Mouse (Mus musculus) retina, embryonic 14.5 days (tissue): ENCODE data around the gene Olfr1044.
"Not testable (repeated sequence)": the region's sequence is repeated elsewhere in the genome, so short reads cannot be mapped to it uniquely, and the experiment has no call there.

Source experiments
- DNase-seq: peaks from one replicate; pipeline ENCODE4 v3.0.0-alpha.2; 2015; ENCODE audit warnings: low spot score

Gene Olfr1044

DNA sequence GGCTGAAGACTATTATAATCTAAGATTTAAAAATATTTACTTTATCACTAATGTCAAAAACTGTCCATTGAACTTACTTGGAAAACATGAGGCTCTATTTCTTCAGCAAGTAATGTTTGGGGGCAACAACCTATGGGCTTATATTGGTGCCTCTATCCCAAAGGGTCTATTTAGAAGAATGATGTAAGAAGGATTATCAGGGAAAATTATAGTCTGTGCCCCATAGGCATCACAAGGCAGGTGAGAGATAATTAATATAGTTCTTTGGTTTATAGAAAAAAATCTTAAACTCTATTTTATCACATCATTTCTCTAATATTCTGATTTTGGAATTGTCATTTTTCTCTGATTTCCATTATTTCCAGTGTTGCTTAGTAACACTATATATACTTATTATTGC, at the start of gene Olfr1044:
Olfr1044 (minus strand) TSS at position 101 of the 400 bp plus-strand sequence.
- no peak for DNase-seq

DNA sequence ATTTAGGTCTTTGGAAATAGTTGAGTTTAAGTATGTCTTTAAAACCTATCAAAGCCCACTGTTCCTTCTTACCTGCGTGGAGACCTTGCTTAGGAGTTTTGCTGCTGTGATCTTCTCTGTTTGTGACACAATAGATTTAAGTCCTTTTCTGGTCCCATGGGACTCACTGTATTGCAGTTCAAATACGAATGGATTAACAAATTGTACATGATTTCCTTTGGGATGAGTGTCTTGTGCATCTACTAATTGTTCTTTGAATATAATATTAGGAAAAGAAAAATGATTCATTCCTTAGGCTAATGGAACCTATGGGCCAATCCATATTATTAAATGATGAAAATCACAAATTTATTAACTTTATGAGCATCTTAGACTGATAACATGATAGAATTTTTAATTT, 41.6 kb upstream of the Olfr1044 start, which contains the start of gene Olfr1046:
Olfr1046 (minus strand) TSS at position 101 of the 400 bp plus-strand sequence.
- no peak for DNase-seq

DNA sequence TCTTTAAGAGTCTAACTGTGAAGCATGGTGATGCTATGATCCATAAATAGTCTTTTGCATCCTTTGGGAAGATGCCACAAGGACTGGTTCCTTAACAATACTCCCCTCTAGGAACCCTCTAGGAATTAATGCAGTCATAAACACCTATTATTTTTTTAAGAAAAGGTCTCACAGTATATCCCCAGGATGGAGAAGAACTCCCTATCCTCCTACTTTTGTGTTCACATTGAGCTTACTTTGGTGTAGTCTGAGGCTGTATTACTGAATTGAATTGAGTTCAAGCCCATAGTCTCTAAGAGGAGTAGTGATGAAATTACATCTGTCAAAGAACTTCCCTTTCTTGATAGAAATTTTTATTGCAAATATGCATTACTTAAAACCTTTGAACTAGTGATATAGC, 25.3 kb upstream of the Olfr1044 start, which contains the start of gene Olfr1045:
Olfr1045 (minus strand) TSS at position 101 of the 400 bp plus-strand sequence.
- DNase-seq: no peak

DNA sequence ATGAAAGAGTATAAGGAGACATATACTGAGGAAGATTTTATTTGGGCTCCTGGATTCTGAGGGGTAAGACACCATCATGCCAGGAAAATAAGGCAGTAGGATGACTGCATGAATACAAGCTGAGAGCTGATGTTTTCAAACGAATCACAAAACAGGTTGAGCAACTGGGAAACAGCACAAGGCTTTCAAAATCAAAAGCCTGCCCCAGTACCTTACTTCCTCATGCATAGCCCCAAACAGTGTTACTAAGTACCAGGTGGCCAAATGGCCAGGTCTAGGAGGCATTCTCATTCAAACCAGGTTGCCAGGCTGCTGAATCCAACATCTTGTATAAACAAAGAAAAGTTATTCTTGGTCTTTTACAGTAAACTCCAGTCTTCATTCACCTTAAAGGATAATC, 18.2 kb upstream of the Olfr1044 start:
- no peak for DNase-seq

DNA sequence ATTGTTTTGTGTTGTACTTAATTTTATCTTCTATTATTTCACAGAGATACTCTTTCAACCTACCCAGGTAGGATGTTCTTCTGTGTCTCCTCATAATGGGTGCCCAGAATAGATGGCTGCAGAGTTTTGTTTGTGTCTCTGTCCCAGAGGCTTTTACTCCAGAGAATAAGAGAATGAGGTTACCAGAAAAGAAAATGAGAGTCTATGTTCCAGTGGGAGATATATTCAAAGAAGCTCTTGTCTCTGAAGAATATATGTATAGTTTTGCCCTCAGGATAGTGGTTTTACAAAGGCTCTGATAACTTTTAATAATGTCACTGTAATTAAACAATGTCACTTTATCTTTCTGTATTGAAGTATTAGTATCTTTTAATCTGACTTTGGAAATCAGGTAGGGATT, 8.0 kb upstream of the Olfr1044 start, which contains the start of gene Olfr52:
Olfr52 (minus strand) TSS at position 101 of the 400 bp plus-strand sequence.
- no peak for DNase-seq

DNA sequence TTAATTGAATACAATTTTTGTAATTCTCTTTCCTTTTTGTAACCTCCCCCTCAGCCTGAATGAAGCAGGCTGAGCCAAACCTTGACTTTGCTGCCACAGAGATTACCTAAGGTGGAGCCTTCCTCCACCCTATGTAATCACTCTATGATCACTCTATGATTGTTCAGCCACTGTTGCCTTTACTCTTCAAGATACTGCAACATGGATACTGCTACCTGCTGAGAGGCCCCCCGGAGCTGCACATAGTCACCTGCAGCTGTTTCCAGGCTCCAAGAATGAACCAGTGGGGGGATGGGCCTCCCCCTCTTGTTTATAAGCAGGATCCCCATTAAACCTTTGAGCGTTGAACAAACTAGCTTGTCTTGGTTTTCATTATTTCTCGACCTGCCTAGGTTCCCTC, 2.3 kb upstream of the Olfr1044 start:
- DNase-seq: no peak

DNA sequence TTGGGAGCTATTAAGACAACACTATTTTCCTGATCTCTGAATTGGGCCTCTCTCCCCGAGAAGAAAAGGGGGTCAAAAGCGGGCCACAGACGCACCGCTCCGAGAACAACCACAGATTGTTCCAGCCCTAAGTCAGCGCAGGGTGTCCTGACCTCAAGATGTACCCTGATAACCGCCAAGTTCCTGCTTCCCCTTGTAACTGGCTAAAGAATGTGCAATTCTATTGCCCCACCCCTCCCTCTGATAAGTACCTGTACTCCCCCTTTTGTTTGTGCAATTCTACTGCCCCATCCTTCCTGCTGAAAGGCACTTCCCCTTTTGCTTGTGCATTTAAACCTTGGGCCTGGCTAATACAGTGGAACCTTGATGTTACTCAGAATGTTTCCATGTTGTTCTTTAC, 2.2 kb downstream of the Olfr1044 start:
- not testable (repeated sequence) for DNase-seq

DNA sequence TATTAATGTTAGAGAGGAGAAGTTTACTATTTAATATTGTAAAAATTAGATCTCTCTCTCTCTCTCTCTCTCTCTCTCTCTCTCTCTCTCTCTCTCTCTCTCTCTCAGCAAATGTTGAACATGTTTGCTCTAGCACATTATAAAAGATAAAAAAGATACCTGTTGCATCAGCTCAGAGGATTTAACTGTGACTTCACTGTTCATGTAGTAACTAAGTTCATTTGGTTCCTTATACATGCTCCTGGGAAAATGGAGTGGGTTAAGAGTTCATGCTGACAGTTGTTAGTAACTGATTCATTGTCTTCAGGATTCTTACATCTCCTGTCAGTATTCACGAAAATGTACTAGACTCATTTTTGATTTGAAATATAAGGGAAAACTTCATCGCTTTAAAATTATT, 10.2 kb downstream of the Olfr1044 start, which contains the start of gene Olfr1043:
Olfr1043 (minus strand) TSS at position 101 of the 400 bp plus-strand sequence.
- DNase-seq: no peak

DNA sequence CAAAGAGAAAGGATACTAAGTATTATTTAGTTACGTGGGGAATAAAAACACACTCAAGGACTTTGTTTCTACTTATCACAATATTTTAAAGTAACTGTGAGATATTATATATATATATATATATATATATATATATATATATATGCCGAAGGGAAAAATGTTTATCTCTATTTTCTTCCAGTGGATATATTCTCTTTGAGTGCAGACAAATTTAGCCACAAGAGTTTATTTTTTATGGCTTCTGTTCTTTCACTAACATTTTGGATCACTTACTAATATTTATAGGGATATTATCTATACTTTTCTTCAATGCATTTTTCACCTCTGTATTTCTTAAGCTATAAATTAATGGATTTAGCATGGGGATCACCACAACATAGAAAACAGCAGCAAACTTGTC, 15.9 kb downstream of the Olfr1044 start, which contains the start of gene Olfr1042:
Olfr1042 (minus strand) TSS at position 101 of the 400 bp plus-strand sequence.
- DNase-seq: no peak

DNA sequence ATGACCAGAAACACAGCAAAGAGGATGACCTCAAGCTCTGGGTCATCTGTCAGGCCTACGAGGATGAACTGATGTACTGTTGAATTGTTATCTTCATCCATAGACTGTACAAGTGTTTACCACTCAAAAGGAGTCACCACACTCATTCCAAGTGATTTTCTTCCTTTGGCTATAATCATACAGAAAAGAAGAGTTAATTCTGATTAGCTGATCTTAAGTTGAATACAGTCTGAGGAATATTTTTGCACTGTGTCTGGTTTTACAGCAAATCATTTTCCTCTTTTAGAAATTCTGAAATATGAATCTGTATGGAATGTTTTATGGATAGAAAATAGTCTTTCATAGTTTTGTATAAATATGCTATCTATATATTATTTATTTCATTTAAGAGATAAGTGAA, 31.0 kb downstream of the Olfr1044 start, which contains the start of gene Olfr1040:
Olfr1040 (minus strand) TSS at position 101 of the 400 bp plus-strand sequence.
- DNase-seq: no peak

DNA sequence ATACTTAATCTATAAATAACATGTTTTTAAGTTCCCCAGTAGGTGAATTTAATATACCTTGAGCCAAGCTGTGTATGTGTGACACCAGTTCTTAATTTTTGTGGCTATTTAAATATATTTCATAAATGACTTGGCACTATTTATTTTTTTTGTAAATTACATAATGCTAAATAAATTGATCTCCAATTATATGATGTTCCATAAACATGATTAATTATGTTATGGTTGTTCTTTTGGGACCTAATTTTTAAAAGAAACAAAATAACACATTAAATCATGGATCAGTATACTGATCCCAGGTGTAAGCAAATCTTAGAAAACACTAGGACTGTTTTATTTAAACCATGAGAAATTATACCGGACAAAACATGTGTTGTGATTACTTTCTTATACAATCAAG, 41.8 kb downstream of the Olfr1044 start, which contains the start of gene Olfr1039:
Olfr1039 (minus strand) TSS at position 101 of the 400 bp plus-strand sequence.
- DNase-seq: no peak
